Mouse (Mus musculus) layer of hippocampus, postnatal 14 days (tissue): Measurements from ENCODE around the gene Cftr. TPM values are rescaled to one million over a fixed set of nuclear protein-coding genes. Genes with fewer than 3 reads are reported as not detected.

Source experiments
- DNase-seq, 2 experiments: peaks; one replicate each; pipeline ENCODE4 v3.0.0; 2021 to 2022; ENCODE audit warnings: low spot score in 2 of 2, mixed read lengths in 1 of 2
- long read RNA-seq, 2 experiments: library from polyadenylated mRNA; stranded (forward); transcript quantifications; one replicate each; pipeline ENCODE4 v2.0.0; 2021
- total RNA-seq, 2 experiments: library from RNA; stranded (reverse); gene quantifications; 2 replicates each; pipeline ENCODE4 v1.2.3; 2021

Gene Cftr
- total RNA-seq: under 1 TPM; 0.35 to 0.50 TPM
- long read RNA-seq, experiment 1: 0 reads
- long read RNA-seq, experiment 2: 0 reads

- no peak for DNase-seq
These were observed at the start of gene Cftr for GRCm38 (mm10) chr6:18170311-18170922. Gene Cftr (plus strand): TSS chr6:18170687.

- no peak for DNase-seq
These were observed 43.1 kb upstream of the Cftr start for GRCm38 (mm10) chr6:18127206-18127983.

GRCm38 (mm10) chr6:18128059-18128458 lies 42.4 kb upstream of the Cftr start:
- no peak for DNase-seq

- DNase-seq: no peak
These were observed 35.2 kb upstream of the Cftr start for GRCm38 (mm10) chr6:18135246-18135645.

- DNase-seq: no peak
These were observed 17.5 kb upstream of the Cftr start for GRCm38 (mm10) chr6:18153031-18153430.

- DNase-seq: no peak
These were observed 869 bp upstream of the Cftr start for GRCm38 (mm10) chr6:18169618-18170017.

- peak in 1 of 2 experiments; percentile 11 for DNase-seq
These were observed 1.1 kb downstream of the Cftr start for GRCm38 (mm10) chr6:18171614-18172013.

GRCm38 (mm10) chr6:18177509-18177908 lies 7.0 kb downstream of the Cftr start:
- DNase-seq: no peak

- DNase-seq: no peak
These were observed 10.2 kb downstream of the Cftr start for GRCm38 (mm10) chr6:18180665-18181064.

- DNase-seq: no peak
These were observed 12.4 kb downstream of the Cftr start for GRCm38 (mm10) chr6:18182903-18183302.

GRCm38 (mm10) chr6:18220691-18221090 lies 50.2 kb downstream of the Cftr start:
- no peak for DNase-seq

GRCm38 (mm10) chr6:18223206-18223605 lies 52.7 kb downstream of the Cftr start:
- DNase-seq: no peak

GRCm38 (mm10) chr6:18225157-18225556 lies 54.7 kb downstream of the Cftr start:
- no peak for DNase-seq

- no peak for DNase-seq
These were observed 76.0 kb downstream of the Cftr start for GRCm38 (mm10) chr6:18246495-18246894.

- no peak for DNase-seq
These were observed 77.5 kb downstream of the Cftr start for GRCm38 (mm10) chr6:18247891-18248463.

GRCm38 (mm10) chr6:18248464-18248863 lies 78.0 kb downstream of the Cftr start:
- no peak for DNase-seq

- DNase-seq: no peak
These were observed 84.1 kb downstream of the Cftr start for GRCm38 (mm10) chr6:18254586-18254985.

- no peak for DNase-seq
These were observed 100.5 kb downstream of the Cftr start for GRCm38 (mm10) chr6:18270983-18271382.

GRCm38 (mm10) chr6:18300781-18301180 lies 130.3 kb downstream of the Cftr start:
- no peak for DNase-seq

- no peak for DNase-seq
These were observed 131.6 kb downstream of the Cftr start for GRCm38 (mm10) chr6:18302105-18302504.

GRCm38 (mm10) chr6:18303228-18303627 lies 132.7 kb downstream of the Cftr start:
- DNase-seq: no peak

GRCm38 (mm10) chr6:18305130-18305529 lies 134.6 kb downstream of the Cftr start:
- DNase-seq: no peak
